Mouse (Mus musculus): ENCODE results near the gene Stat2. TPM values are rescaled to one million over a fixed set of nuclear protein-coding genes. Genes with fewer than 3 reads are reported as not detected.

Gene Stat2
- polyA plus RNA-seq, 1 experiment, result 8.1 TPM

DNA sequence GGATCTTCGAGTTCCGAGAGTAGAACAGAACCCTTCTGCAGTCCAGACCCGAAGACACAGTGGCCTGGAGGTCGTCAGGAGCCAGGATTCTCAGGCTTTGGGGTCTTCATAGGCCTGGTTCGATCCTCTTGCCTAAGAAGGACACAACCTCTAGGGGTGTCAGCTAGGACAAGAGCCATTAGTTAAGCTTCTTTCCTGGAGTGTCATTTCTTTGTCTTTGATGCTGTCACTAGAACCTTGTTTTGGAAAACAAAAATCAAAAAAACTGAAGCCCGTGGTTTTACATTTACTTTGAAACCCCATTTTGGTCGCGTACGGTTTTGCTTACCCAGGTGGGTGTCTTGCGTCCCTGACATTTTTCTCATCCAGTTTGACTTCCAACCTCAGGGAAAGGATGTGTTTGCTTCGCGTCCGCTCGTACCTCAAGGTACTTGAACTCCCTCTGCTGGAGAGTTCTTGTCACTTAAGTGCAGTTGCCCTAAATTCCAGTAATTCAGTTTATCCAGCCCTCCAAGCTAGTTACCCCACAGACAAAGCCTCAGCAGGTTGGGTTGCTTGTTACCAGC lies 37.9 kb upstream of the Stat2 start:
- TF ChIP-seq FLI1 (IDR thresholded peaks at IDR 0.05; ENCODE audit: low read length) (no peak), GATA1 (IDR thresholded peaks at IDR 0.05; ENCODE audit: borderline replicate concordance, low read length) (no peak)
- Histone ChIP-seq H3K4me3 (replicated peaks) (peak overlapping the region; percentile 96), H3K36me3 (replicated peaks; ENCODE audit: low read length) (peaks cover 2% of the 10 kb centered on the region), H3K4me1 (peaks cover 29% of the 10 kb centered on the region), H3K27me3 (replicated peaks) (no peaks in the 10 kb centered on the region), H3K9me3 (no peaks in the 10 kb centered on the region)

DNA sequence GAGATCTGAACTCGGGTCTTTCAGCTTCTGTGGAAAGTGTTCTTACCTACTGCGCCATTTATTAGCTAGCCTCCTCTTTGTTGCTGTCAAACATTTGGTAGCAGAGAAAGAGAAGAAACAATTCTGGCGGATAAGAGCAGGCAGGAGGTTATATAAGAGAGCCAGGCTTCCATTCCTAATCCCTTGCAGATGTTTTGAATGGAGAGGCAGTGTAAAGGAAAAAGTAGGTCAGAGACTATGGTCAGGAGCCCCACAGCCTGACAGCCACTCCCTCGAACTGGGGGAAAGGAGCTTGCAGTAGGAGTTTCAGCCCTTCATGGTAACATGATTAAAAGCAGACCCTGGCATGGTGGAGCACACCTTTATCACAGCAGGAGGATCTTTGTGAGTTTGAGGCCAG lies 34.0 kb upstream of the Stat2 start:
- H3K27me3 ChIP-seq (replicated peaks), result no peaks in the 10 kb centered on the region
- TF ChIP-seq FLI1 (IDR thresholded peaks at IDR 0.05; ENCODE audit: low read length) (no peak), GATA1 (IDR thresholded peaks at IDR 0.05; ENCODE audit: borderline replicate concordance, low read length) (no peak)
- no peaks in the 10 kb centered on the region for H3K9me3 ChIP-seq
- H3K4me1 ChIP-seq, result peaks cover 48% of the 10 kb centered on the region
- no peak overlapping the region for H3K4me3 ChIP-seq (replicated peaks)
- peaks cover 19% of the 10 kb centered on the region for H3K36me3 ChIP-seq (replicated peaks; ENCODE audit: low read length)

DNA sequence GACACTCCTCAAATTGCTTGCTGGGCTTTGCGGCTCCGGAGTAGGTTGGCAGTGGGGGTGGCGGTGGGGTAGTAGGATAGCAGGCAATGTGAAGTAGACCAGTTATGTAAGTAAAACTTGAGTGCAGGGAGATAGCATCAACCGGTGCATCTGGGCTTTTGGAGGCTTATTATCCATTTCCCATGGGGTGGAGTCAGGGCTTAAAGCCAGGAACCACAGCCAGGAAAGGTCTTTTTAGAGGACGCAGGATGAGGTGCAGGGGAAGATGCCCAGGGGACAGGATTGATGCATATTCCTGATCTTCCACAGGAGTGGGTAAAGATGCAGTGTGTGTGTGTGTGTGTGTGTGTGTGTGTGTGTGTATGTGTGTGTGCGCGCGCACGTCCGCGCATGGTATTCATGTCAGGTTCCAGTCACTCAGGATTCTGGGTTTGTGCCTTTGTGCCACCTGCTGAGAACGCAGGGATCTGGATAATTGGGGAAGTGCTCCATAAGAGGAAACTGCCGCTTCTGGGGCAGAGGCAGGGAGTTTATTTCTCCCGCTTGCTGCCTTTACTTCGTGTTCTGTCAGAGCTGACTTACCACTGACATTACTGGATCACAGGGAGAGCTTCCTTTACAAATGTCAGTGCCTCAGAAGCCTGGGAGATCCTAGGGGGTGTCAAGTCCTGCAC lies 32.4 kb upstream of the Stat2 start:
- Histone ChIP-seq H3K36me3 (replicated peaks; ENCODE audit: low read length) (peaks cover 32% of the 10 kb centered on the region), H3K9me3 (no peaks in the 10 kb centered on the region), H3K4me1 (peaks cover 44% of the 10 kb centered on the region), H3K4me3 (replicated peaks) (no peak overlapping the region), H3K27me3 (replicated peaks) (no peaks in the 10 kb centered on the region)
- TF ChIP-seq GATA1 (IDR thresholded peaks at IDR 0.05; ENCODE audit: borderline replicate concordance, low read length) (no peak), FLI1 (IDR thresholded peaks at IDR 0.05; ENCODE audit: low read length) (no peak)

DNA sequence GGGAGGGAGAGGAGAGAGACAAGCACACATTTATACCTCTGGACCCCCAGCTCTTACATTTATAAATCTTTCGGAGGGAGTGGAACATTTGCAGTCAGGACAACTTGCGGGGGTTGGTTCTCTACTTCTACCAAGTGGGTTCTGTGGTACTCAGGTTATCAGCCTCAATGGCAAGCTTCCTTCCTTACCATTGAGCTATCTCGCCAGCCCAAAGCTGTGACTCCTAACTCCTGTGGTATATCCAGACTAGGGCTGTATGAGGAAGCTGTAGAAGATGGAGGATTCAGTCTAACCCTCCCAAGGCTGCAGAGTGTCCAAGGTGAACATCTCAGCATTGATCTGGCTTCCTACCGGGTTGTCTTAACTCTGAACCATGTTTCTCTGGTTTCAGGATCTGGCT lies 31.2 kb upstream of the Stat2 start:
- H3K4me3 ChIP-seq (replicated peaks), result no peak overlapping the region
- no peaks in the 10 kb centered on the region for H3K27me3 ChIP-seq (replicated peaks)
- TF ChIP-seq GATA1 (IDR thresholded peaks at IDR 0.05; ENCODE audit: borderline replicate concordance, low read length) (no peak), FLI1 (IDR thresholded peaks at IDR 0.05; ENCODE audit: low read length) (no peak)
- H3K4me1 ChIP-seq, result peaks cover 40% of the 10 kb centered on the region
- no peaks in the 10 kb centered on the region for H3K9me3 ChIP-seq
- H3K36me3 ChIP-seq (replicated peaks; ENCODE audit: low read length), result peaks cover 42% of the 10 kb centered on the region

DNA sequence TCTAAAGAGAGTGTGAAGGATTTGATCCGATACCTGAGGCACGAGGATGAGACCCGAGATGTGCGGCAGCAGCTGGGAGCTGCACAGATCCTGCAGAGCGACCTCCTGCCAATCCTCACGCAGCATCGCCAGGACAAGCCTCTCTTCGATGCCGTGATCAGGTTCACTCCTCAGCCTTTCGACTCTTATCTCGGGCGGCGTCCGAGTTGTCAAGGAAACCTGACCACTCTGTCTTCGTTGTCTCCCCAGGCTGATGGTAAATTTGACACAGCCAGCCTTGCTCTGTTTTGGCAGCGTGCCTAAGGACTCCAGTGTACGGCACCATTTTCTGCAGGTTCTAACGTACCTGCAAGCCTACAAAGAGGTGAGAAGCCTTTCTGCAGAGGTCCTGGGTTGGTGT lies 30.2 kb upstream of the Stat2 start:
- Histone ChIP-seq H3K27me3 (replicated peaks) (no peaks in the 10 kb centered on the region), H3K36me3 (replicated peaks; ENCODE audit: low read length) (peaks cover 50% of the 10 kb centered on the region), H3K4me1 (peaks cover 35% of the 10 kb centered on the region), H3K4me3 (replicated peaks) (no peak overlapping the region), H3K9me3 (no peaks in the 10 kb centered on the region)
- no peak for TF ChIP-seq GATA1 (IDR thresholded peaks at IDR 0.05; ENCODE audit: borderline replicate concordance, low read length)
- no peak for TF ChIP-seq FLI1 (IDR thresholded peaks at IDR 0.05; ENCODE audit: low read length)

DNA sequence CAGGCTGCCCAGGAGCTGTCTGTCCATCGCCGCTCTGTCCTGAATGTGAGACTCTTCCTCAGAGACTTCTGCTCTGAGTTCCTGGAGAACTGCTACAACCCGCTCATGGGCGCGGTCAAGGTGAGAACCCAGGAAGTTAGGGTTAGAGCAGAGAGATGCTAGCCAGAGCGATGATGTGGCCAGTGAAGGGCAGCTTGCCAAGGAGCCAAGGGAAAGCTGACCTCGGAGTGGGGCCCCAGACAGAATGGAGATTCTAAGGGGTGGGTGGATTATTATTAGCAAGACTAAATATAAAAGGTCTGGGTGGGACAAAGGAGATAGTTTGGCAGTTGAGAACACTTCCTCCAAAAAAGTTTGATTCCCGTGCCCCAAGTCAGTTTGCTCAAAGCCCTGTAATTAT lies 27.1 kb upstream of the Stat2 start:
- H3K9me3 ChIP-seq, result no peaks in the 10 kb centered on the region
- no peak for TF ChIP-seq FLI1 (IDR thresholded peaks at IDR 0.05; ENCODE audit: low read length)
- TF ChIP-seq GATA1 (IDR thresholded peaks at IDR 0.05; ENCODE audit: borderline replicate concordance, low read length), result no peak
- peaks cover 30% of the 10 kb centered on the region for H3K4me1 ChIP-seq
- no peak overlapping the region for H3K4me3 ChIP-seq (replicated peaks)
- H3K27me3 ChIP-seq (replicated peaks), result no peaks in the 10 kb centered on the region
- H3K36me3 ChIP-seq (replicated peaks; ENCODE audit: low read length), result peaks cover 78% of the 10 kb centered on the region

- peaks cover 87% of the 10 kb centered on the region for H3K36me3 ChIP-seq (replicated peaks; ENCODE audit: low read length)
- TF ChIP-seq FLI1 (IDR thresholded peaks at IDR 0.05; ENCODE audit: low read length) (no peak), GATA1 (IDR thresholded peaks at IDR 0.05; ENCODE audit: borderline replicate concordance, low read length) (no peak)
- no peaks in the 10 kb centered on the region for H3K9me3 ChIP-seq
- H3K27me3 ChIP-seq (replicated peaks), result no peaks in the 10 kb centered on the region
- H3K4me3 ChIP-seq (replicated peaks), result no peak overlapping the region
- peaks cover 23% of the 10 kb centered on the region for H3K4me1 ChIP-seq
Measured at GRCm38 (mm10) chr10:128244121-128244520, 26.2 kb upstream of the Stat2 start.

DNA sequence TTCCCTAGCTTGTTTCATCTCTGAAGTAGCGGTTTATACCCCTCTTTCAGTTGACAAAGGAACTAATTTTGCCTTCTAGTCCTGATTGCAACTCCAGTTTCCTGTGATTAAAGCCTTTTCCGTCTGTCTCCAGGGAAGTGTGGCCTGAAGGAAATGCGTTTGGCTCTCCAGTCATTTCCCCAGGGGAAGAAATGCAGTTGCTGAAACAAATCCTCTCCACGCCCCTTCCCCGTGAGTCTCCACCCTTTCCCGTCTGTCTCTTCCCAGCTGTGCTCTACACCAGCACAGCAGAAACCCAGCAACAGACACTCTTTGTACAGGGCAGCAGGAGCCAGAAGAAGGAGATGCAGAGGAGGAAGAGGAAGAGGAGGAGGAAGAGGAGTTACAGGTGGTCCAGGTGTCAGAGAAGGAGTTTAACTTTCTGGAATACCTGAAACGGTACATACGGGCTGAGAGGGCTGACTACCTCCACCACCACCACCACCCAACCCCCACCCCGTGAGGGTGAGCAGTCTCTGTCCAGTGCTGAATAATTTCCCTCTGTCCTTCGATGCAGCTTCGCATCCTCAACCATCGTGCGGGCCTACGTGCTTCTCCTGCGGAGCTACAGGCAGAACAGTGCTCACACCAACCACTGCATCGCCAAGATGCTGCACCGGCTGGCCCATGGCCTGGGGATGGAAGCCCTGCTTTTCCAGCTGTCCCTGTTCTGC lies 23.2 kb upstream of the Stat2 start:
- Histone ChIP-seq H3K9me3 (no peaks in the 10 kb centered on the region), H3K4me1 (peaks cover 10% of the 10 kb centered on the region; the same call in 1 of the 2 replicates), H3K27me3 (replicated peaks) (no peaks in the 10 kb centered on the region), H3K4me3 (replicated peaks) (no peak overlapping the region), H3K36me3 (replicated peaks; ENCODE audit: low read length) (peaks cover 94% of the 10 kb centered on the region)
- TF ChIP-seq GATA1 (IDR thresholded peaks at IDR 0.05; ENCODE audit: borderline replicate concordance, low read length), result no peak
- no peak for TF ChIP-seq FLI1 (IDR thresholded peaks at IDR 0.05; ENCODE audit: low read length)

GRCm38 (mm10) chr10:128250565-128250964 lies 19.8 kb upstream of the Stat2 start:
- Histone ChIP-seq H3K4me1 (peaks cover 7% of the 10 kb centered on the region; the same call in 1 of the 2 replicates), H3K36me3 (replicated peaks; ENCODE audit: low read length) (peaks cover 73% of the 10 kb centered on the region), H3K4me3 (replicated peaks) (no peak overlapping the region)

DNA sequence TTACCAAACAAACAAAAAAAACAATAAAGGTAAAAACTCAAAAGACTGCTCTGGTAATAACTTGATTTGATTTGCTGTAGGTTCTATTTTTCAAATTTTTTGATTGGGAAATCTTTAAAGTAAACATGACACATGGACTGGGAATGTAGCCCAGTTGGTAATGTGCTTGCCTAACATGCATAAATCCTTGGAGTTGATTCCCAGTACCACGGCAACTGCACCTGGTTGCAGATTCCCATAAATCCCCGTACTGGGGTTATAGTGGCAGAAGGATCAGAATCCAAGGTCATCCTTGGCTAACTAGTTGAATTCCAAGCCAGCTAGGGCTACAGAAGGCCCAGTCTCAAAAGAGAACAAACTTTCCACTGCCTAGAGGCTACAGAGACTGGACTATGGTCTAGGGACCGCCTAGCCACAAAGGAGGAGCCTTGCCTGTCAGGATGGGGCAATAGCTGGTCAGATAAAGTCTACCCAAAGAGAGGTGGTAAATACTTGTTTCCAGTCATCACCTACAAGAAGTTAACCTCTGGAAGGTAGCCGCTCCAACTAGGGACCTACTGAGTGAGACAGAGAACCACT lies 16.6 kb upstream of the Stat2 start, which contains the start of gene Apon:
Apon (plus strand) TSS at position 420 of the 579 bp plus-strand sequence.
- Histone ChIP-seq H3K9me3 (no peaks in the 10 kb centered on the region), H3K27me3 (replicated peaks) (no peaks in the 10 kb centered on the region), H3K4me1 (peaks cover 1% of the 10 kb centered on the region), H3K36me3 (replicated peaks; ENCODE audit: low read length) (peaks cover 42% of the 10 kb centered on the region), H3K4me3 (replicated peaks) (no peak within 1 kb of the TSS)
- TF ChIP-seq GATA1 (IDR thresholded peaks at IDR 0.05; ENCODE audit: borderline replicate concordance, low read length) (no peak), FLI1 (IDR thresholded peaks at IDR 0.05; ENCODE audit: low read length) (no peak)

More at GRCm38 (mm10) chr10:128250565-128250964, 19.8 kb upstream of the Stat2 start:
- no peaks in the 10 kb centered on the region for H3K27me3 ChIP-seq (replicated peaks)
- TF ChIP-seq FLI1 (IDR thresholded peaks at IDR 0.05; ENCODE audit: low read length), result no peak
- TF ChIP-seq GATA1 (IDR thresholded peaks at IDR 0.05; ENCODE audit: borderline replicate concordance, low read length), result no peak
- no peaks in the 10 kb centered on the region for H3K9me3 ChIP-seq

Data from megakaryocyte, embryonic 14.5 days (primary cell).